Mouse (Mus musculus): ENCODE data around the gene Tex33. TPM values are rescaled to one million over a fixed set of nuclear protein-coding genes. Genes with fewer than 3 reads are reported as not detected.

Gene Tex33
- polyA plus RNA-seq, 1 experiment from 2014 or later = not detected

GRCm38 (mm10) chr15:78328520-78329097 is 67.1 kb downstream of the Tex33 start:
- ATAC-seq (no peak), DNase-seq (ENCODE audit: low read depth, low spot score) (no peak)
- in situ Hi-C loops (cut with MboI; ENCODE audit: low pct_unique_long_range_greater_than_20kb) = no loop called here
- CTCF ChIA-PET = no interaction called here
- TF ChIP-seq CTCF (IDR thresholded peaks at IDR 0.05) = no peak
- peaks cover 5% of the 10 kb centered on the region for H3K27me3 ChIP-seq
- POLR2A ChIA-PET = no interaction called here

Other genes with a start within 250 kb of the Tex33 start
- 32.2 TPM for gene Ift27, start 221.8 kb downstream of the Tex33 start, polyA plus RNA-seq (2021)
- not detected for gene Pvalb, start 189.5 kb downstream of the Tex33 start, polyA plus RNA-seq (2021)
- 0.53 TPM for gene Ncf4, start 151.1 kb downstream of the Tex33 start, polyA plus RNA-seq (2021)
- gene Csf2rb2, start 90.2 kb downstream of the Tex33 start, polyA plus RNA-seq (2021) = 0.09 TPM
- gene Csf2rb, start 70.2 kb downstream of the Tex33 start, polyA plus RNA-seq (2021) = 0.36 TPM
- gene Tst, start 10.0 kb upstream of the Tex33 start, polyA plus RNA-seq (2021) = 23.8 TPM
- gene Mpst, start 10.5 kb upstream of the Tex33 start, polyA plus RNA-seq (2021) = 61.9 TPM
- 157 TPM for gene Kctd17, start 32.7 kb upstream of the Tex33 start, polyA plus RNA-seq (2021)
- gene Tmprss6, start 72.7 kb upstream of the Tex33 start, polyA plus RNA-seq (2021) = 155 TPM
- gene Il2rb, start 99.4 kb upstream of the Tex33 start, polyA plus RNA-seq (2021) = 1.5 TPM
- gene C1qtnf6, start 135.5 kb upstream of the Tex33 start, polyA plus RNA-seq (2021) = 16.9 TPM
- gene Sstr3, start 148.8 kb upstream of the Tex33 start, polyA plus RNA-seq (2021) = 0.09 TPM
- gene Rac2, start 176.9 kb upstream of the Tex33 start, polyA plus RNA-seq (2021) = not detected
- gene Cyth4, start 201.1 kb upstream of the Tex33 start, polyA plus RNA-seq (2021) = 0.03 TPM

Measured in Patski (cell line).